Mouse (Mus musculus): ENCODE data around the gene Rgl3.
A peak's percentile ranks its signal among the peaks of the same experiment; 100 is the strongest.

The Rgl3 gene

DNA sequence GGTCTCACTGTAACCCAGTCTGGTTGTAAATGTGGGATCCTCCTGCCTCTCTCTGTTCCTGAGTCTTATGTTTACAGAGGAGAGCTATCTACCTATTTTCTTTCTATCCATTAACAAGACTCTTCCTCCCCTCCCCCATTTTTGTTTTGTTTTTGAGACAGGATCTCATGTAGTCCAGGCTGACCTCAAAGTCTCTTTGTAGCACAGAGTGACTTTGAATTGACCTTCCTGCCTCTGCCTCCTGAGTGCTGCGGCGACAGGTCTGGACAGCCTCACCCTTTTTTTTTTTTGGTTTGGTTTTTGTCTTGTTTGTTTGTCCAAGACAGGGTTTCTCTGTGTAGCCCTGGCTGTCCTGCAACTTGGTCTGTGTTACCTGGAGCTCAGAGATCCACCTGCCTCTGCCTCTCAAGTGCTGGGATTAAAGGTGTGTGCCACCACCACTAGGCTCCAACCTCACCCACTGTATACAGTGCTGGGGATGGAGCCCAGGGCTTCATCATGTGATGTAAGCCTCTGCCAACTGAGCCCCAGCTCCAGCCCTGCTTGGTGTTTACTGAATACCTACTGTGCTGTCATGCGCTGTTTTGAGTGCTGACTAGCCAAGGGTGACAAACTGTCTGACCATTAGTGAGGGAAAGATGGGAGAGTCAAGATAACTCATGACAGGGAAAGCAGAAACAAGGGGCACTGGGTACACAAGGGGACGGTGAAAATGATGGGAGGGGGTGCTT, 10.7 kb downstream of the Rgl3 start:
- DNase-seq, result no peak

- peak; percentile 81 for DNase-seq
These were observed 11.3 kb downstream of the Rgl3 start for GRCm38 (mm10) chr9:21977972-21978371.

DNA sequence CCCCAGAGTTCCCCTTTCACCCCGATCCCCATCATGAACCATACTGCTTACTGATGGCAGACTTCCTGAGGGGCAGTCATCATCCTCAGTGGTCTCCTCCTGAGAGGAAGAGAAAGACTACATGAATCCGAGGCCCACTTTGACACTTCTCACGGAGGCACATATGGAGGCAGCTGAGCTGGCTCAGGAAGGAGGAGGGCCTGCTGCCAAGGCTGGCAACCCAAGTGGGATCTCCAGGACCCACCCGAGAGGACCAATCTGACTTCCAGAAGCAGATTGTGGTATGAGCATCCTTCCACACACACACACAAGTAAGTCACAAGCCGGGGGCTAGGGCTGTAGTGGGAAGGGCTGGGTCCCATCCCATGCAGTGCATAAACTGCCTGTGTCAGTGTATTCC, 11.9 kb downstream of the Rgl3 start:
- DNase-seq, result no peak

DNA sequence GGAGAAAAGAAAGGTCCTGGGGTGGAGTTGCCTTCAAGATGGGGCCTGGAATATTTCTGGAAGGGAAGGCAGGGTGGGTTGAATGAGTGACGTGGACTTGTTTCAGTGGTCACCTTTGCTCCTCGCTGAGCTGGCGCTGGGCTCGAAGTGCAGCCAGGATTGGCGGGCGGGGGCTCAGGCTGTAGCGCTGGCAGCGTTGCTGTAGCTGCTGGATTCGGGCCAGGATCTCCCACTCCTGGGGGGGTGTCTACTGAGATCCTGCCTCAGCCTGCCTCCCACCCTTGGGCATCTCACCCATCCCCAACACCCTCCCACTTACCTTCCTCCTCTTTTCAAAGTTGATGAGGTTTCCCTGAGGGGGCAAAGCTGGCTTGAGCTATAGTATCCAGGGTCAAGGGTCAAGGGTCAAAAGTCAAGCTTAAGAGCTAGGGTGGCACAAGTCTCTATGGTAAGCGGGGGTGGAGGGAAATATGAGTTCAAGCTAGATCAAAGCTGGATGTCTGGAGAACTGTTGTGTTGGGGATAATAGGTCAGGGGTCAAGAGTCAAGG, 12.5 kb downstream of the Rgl3 start:
- no peak for DNase-seq

GRCm38 (mm10) chr9:21969304-21969703, 19.9 kb downstream of the Rgl3 start:
- no peak for DNase-seq

GRCm38 (mm10) chr9:21968883-21969282, 20.4 kb downstream of the Rgl3 start:
- DNase-seq, result no peak

- DNase-seq, result no peak
These were observed 25.8 kb downstream of the Rgl3 start, which contains the start of gene Epor for GRCm38 (mm10) chr9:21963417-21963816. Gene Epor (minus strand): TSS chr9:21963506.

DNA sequence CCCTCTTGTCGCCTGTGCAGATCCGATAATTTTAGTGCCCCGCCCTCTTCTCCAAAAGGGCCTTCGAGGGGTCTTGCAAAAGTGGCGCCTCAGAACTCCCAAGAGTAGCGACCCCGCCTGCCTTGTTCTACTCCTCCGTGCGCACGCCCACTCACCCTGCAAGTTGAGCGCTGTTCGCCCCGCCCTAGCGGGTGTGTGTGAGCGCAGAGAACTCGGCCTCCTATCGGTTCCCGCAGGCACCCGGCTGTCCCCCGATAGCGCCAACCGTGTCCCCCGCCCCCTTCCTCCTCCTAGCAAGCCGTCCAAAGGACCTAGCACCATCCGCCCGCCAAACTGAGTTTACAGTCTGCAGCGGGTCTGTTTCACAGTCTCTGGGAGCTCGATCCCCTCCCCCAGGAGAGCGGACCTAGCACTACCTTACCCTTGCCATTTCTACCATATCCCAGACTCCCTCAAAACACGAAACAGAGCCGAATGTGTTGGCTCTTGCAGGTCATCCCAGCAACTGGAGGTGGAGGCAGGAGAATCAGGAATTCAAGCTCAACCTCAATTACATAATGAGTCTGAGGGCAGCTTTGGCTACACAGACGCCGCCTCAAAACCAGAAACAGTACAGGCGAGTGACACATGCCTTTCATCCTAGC, 26.7 kb downstream of the Rgl3 start:
- DNase-seq, result peak; percentile 82

DNA sequence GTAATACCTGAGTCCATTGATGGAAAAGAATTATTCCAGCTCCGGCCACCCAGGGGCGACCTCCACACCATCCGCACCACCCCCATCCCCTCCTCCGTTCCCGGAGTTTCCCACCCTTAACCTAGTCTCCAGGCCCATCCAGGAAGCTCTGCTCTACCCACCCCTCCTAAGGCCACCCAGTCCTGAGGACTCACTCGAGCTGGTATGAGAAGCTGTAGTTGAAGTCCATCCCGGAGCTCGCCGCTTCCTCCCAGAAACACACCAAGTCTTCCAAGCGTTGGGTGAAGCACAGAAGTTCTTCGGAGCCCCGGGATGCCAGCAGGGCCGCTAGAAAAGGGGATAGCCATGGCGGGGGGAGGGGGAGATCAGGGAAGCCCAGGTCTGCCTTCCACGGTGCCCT, 27.2 kb downstream of the Rgl3 start:
- DNase-seq, result no peak

- DNase-seq, result peak; percentile 25
These were observed 27.8 kb downstream of the Rgl3 start for GRCm38 (mm10) chr9:21961366-21961980.

DNA sequence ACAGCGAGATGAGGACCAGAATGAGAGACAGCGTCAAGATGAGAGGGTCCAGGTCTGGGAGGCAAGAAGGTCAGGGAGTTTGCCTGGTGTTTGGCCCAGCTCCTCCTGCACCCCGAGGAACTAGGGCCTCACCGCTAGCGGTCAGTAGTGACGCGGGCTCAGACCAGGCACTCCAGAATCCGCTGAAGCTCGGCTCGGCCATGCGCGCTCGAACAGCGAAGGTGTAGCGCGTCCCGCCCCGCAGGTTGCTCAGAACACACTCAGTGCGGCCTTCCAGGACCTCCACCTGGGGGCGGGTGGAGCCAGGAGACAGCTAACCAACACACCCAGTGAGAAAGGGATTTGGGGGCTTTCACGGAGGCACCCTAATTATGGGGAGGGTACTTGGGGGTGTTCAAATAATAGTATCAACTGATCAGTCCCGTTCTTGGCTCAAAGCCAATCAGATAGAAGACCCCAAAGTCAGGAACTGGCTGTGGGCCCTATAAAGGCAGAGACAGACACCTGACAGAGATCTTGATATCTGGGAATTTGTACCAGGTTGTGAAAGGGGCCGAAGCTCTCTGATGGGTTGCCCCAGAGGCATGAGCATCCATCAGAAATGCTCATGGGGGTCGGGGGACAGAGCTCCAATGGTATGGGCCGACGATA, 28.6 kb downstream of the Rgl3 start:
- no peak for DNase-seq

DNA sequence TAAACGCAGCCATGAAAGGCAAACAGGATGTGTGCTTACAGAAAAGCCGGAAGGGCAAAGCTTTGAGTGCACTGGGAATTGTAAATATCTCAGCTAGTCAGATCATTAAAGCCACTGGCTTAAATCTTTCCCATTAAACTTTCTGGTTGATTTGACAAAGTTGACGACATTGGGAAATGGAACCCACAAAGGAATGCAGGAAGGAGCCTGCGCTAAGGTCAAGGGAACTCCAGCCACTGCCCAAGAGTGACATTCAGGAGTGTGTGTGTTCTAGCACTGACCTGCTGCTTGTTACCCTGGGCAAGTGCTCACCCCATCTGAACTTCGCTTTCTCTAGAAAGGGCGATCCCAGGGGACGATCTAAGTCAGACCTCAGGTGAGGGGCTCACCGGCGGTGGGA, 29.1 kb downstream of the Rgl3 start:
- no peak for DNase-seq

DNA sequence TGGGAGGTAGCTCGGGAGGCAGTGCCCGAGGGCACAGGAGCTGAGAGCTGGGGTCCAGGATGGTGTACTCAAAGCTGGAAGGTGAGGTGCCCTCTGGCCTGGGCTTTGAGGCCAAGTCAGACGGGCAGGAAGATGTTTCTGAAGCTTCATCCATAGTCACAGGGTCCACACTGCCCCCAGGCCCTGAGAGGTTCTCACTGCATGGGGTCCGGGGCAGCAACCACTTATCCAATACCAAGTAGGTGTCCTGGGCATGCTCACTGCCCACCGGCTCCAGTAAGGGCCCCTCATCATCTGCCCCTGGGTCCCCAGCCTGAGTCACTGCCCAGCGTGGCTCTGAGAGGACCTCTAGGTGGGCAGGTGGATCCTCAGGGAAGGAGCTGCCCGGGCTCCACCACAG, 30.0 kb downstream of the Rgl3 start:
- no peak for DNase-seq

GRCm38 (mm10) chr9:21958372-21958771, 30.9 kb downstream of the Rgl3 start:
- DNase-seq, result no peak

- DNase-seq, result peak; percentile 97
These were observed 33.5 kb downstream of the Rgl3 start, which contains the start of gene Swsap1 for GRCm38 (mm10) chr9:21955570-21956281. Gene Swsap1 (plus strand): TSS chr9:21955755.

DNA sequence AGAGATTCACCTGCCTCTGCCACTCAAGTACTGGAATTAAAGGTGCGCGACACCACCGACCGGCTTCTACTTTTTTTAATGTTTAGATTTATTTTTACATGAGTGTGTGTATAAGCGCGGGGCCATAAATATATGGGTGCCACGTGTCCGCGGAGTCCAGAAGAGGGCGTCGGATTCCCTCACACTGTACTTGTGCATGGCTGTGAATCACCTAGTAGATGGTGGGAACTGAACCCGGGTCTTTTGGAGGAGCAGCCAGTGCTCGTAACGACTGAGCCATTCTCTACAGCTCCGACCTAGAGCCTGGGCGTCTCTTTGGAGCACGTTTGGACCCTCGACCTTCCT, 34.0 kb downstream of the Rgl3 start:
- DNase-seq, result peak; percentile 75

DNA sequence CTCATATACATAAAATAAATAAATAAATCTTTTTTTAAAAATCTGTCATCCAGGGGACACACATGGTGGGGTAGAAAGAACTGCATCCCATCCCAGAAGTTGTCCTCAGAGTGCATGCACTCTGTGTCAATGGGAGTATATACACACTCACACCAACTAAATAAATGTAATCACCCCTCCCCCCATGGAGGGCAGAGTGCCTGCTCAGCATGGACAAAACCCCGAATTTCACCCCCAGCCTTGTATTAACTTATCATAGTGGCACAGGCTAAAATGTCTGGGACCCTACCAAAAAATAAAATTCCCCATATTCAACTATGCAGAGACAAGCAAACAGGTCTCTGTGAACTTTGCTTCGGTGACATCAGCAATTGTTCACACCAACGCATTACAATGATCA, 34.6 kb downstream of the Rgl3 start:
- no peak for DNase-seq

DNA sequence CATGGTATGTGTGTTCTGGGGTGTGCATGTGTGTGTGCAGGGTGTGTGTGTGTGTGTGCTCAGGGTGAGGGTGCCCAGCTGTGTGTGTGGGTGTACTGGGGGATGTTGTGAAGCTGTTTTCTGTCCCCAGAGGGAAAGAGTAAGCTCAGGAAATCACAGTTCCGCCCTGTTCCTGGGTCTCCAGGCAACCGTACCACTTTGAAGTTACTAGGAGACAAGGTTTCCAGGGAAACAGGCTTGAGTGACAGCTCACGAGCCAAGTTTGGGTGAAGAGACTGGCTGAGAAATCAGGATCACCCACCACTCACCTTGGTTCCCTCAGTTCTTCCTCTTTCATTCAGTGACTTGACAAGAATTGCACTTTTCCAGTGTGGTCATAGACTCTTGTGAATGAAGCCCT, 35.6 kb downstream of the Rgl3 start:
- DNase-seq, result no peak

DNA sequence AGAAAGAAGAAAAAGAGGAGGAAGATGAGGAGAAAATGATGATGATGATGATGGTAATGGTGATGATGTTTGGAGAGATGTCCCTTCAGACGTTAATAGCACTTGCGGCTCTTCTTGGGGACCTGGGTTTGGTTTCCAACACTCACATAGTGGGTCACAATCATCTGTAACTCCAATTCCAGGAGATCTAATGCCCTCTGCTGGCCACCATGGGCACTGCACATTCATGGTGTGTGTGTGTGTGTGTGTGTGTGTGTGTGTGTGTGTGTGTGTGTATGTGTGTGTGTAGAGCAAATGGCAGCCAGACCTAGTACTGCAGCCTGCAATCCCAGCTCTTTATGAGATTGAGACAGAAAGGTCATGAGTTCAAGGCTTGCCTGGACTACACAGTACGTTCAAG, 37.3 kb downstream of the Rgl3 start:
- DNase-seq, result peak; percentile 41

DNA sequence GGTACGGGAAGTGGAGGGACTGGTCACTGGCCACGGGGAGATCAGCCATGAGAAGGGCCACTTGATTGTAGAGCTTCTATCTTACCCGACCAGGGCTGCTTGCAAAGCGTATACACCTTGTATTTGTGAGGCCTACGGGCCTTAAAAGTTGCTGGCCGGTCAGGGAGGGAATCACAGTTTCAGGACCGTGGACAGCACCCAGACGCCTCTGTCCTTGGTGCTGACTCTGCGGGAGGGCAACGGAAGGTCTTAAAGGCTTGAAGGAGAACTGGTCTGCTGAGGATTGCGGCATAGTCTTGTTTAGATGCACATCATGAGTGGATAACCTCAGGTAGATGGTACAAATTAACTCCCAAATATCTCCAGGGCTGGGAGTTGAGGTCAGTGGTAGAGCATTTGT, 38.9 kb downstream of the Rgl3 start:
- peak; percentile 86 for DNase-seq

GRCm38 (mm10) chr9:21948790-21949189, 40.5 kb downstream of the Rgl3 start:
- no peak for DNase-seq

DNA sequence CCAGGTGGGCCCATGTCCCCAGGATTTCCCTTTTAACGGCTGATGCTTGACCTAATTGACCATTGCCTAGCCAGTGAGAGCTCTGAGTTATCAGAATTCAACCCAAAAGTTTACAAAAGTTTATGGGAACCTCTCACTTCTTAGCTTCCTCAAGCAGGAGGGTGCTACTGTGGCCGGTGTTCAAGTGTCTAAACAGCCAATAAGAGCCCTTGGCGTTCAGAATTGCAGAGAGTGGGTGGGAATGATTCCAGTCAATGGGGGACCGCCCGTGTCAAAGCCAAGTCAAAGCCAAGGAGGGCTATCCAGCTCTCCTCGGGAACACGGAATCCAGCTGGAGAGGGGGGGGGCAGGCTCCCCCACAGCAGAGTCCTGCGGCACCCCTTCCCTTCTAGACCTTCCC, 41.1 kb downstream of the Rgl3 start:
- DNase-seq, result no peak
